Mouse (Mus musculus) gastrocnemius, adult 2 months (tissue): Measurements from ENCODE around the gene Mkrn1. TPM values are rescaled to one million over a fixed set of nuclear protein-coding genes. Genes with fewer than 3 reads are reported as not detected.
A peak's percentile ranks its signal among the peaks of the same experiment; 100 is the strongest.
"Not testable (repeated sequence)": the region's sequence is repeated elsewhere in the genome, so short reads cannot be mapped to it uniquely, and the experiment has no call there.

Source experiments
- DNase-seq: peaks from one replicate; pipeline ENCODE4 v3.0.0; 2022
- H3K27ac ChIP-seq: fragments of 200-600 bp; 2 replicates; pipeline ENCODE4 v1.8.1; 2022; ENCODE audit warnings: mild to moderate bottlenecking
- H3K4me3 ChIP-seq: fragments of 200-600 bp; 2 replicates; pipeline ENCODE4 v1.8.1; 2022; ENCODE audit warnings: mild to moderate bottlenecking, moderate library complexity
- CTCF ChIP-seq: fragments of 200-600 bp; IDR thresholded peaks from 2 replicates; pipeline ENCODE4 v1.8.1; 2022; ENCODE audit warnings: antibody characterized with exemption, mild to moderate bottlenecking, moderate library complexity
- intact Hi-C: fragments of 180-260 bp; cut with DNase I; formaldehyde crosslinking; loops from one replicate; pipeline ENCODE4 v1.15.1; 2025
- total RNA-seq, 2 experiments: library from RNA; stranded (reverse); gene quantifications; 2 replicates each; pipeline ENCODE4 v1.2.3; 2021

The Mkrn1 gene
- total RNA-seq, 2 experiments from 2014 or later = 16.0 to 17.8 TPM

DNA sequence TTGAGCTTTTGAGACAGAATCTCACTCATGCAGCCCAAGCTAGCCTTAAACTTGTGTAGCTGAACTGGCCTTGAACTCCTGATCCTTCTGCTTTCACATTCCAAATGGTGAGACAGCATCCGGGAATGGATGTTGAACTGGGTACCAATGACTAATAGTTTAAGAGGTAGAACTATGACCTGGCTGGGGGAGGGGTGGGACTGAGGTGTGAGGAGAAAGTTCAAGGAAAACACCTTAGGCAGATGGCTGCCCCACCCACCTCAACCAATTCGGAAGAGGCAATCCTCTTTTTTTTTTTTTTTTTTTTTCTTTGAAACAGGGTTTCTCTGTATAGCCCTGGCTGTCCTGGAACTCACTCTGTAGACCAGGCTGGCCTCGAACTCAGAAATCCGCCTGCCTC lies 6.5 kb upstream of the Mkrn1 start:
- no peak for TF ChIP-seq CTCF
- DNase-seq = no peak
- no peak overlapping the region for H3K4me3 ChIP-seq
- intact Hi-C loops = no loop called here
- H3K27ac ChIP-seq = no peak overlapping the region

DNA sequence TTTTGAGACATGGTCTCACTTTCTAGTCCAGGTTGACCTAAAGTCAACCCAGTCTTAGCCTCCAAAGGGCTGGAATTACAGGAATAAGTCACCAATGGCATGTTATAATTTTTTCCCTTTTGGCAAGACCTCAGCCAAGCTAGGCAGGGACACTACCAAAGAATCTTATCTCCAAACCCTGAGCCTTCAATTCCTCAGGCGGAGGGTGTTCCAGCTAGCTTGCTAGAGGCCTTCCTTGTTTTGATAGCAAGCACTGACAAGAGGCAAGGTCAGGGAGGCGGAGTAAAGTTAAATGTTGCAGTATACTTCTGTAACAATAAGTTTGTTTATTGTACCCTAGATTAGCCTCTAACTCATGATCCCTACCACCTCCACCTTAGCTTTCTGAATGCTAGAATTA lies 4.9 kb upstream of the Mkrn1 start:
- no peak overlapping the region for H3K27ac ChIP-seq
- TF ChIP-seq CTCF = no peak
- intact Hi-C loops = no loop called here
- no peak overlapping the region for H3K4me3 ChIP-seq
- DNase-seq = no peak

DNA sequence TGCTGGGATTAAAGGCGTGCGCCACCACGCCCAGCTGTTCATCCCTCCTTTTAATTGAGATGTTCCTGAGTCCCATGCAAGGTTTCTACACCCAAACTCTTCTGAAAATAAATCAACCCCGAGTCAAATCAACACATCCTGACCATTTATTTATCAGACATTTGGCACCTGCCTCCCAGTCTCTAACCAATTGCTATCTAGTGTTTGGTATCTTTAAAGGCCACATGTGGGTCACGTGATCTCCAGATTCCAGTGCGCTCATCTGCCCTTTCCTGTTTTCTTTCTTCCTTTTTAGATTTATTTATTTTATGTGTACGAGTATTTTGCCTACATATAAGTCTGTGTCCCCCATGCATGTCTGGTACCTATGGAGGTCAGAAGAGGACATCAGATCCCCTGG lies 3.4 kb upstream of the Mkrn1 start:
- no peak for DNase-seq
- Histone ChIP-seq H3K27ac (no peak overlapping the region), H3K4me3 (no peak overlapping the region)
- intact Hi-C loops = no loop called here
- TF ChIP-seq CTCF = no peak

DNA sequence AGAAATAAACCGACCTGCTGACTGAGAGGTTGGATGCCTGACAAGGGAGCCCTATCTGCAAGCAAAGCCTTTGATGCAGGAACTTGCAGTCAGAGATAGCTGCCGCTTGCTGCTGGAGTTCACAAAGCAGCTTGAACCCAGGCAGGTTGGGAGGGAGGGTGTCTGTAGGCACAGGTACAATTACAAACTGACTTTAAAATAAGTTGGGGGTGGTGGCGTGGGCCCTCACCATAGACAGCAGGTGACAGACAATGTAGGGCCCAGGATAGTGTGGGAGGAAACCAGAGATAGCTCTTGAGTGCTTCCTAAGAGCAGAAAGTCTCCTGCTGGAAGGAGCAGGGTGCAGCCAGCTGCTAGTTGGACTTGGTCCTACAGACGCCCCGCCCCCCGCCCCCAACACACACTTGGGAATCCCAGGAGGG lies 2.9 kb upstream of the Mkrn1 start:
- intact Hi-C loops = no loop called here

DNA sequence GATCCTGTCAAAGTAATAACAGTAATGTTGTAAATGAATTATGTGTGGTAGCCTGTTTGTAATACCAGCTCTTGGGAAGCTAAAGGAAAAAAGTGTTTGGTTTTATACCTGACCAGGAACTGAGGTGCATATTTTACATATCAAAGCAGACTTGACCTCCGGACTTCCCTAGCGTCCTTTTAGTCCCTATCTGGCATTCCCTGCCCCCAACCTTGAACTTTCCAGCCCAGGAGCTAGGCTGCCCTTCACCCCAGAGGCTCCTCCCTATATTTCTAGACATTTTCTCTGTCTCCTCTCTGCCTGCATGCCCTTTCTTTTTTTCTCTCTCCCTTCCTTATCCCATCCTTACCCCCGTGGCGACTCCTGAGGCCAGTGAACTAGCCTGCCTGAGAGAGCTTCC lies 605 bp upstream of the Mkrn1 start:
- no peak for TF ChIP-seq CTCF
- Histone ChIP-seq H3K27ac (no peak overlapping the region), H3K4me3 (no peak overlapping the region)
- intact Hi-C loops = loop anchor here (1.0 kb wide), 1 partner anchor 13 kb away; no protein-coding TSS in a partner anchor
- DNase-seq = no peak

More for the DNA sequence above, 2.9 kb upstream of the Mkrn1 start:
- no peak for DNase-seq
- no peak overlapping the region for H3K4me3 ChIP-seq
- TF ChIP-seq CTCF = no peak
- no peak overlapping the region for H3K27ac ChIP-seq

DNA sequence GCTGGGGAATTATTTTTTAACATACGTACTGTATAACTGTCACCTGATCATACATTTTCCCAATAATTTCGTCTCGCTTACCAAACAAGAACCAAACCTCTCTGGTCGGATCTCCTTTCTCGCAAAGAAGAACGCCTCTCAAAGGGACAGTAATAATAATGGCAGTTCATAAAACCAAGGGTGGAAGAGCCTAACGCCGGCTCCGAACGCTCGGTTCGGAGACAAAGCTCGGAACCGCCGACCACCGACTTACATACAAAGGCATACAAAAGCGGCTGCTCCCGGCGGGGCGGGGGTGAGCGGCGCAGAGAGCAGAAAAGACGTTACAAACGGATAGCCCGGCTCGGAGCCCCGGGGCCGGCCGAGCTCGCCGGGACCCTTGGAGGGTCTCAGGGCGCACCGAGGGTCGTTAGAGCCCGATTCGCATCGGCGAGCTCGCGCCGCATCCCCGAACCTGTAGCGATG lies 844 bp downstream of the Mkrn1 start:
- intact Hi-C loops = no loop called here
- no peak for DNase-seq
- TF ChIP-seq CTCF = no peak
- Histone ChIP-seq H3K27ac (peak overlapping the region; percentile 84), H3K4me3 (peak overlapping the region; percentile 84)

DNA sequence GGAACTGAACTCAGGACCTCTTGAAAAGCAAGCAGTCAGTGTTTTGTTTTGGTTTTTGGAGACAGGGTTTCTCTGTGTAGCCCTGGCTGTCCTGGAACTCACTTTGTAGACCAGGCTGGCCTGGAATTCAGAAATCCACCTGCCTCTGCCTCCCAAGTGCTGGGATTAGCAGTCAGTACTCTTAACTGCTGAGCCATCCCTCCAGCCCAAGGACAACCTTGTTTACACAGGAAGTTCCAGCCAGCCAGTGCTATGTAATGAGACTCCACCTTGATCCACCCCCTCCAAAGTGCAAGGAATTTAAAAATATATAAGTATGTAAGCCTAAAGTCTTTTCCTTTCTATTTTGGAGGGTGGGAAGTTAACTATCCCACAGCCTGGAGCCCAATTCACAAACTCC lies 3.6 kb downstream of the Mkrn1 start:
- H3K27ac ChIP-seq, DNase-seq, intact Hi-C loops, H3K4me3 ChIP-seq: not testable (repeated sequence)

DNA sequence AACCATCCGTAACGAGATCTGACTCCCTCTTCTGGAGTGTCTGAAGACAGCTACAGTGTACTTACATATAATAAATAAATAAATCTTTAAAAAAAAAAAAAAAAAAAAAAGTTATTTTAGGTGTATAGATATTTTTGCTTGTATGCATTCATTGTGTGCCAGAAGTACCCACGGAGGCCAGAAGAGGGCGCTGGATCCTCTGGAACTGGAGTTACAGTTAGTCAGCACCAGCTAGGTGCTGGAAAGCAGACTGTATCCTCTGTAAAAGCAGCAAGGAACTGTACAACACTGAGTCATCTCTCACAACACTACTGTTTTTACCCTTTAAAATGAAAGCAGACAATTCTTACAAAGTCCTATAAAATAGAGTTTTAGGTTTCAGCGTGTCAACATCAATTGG lies 4.5 kb downstream of the Mkrn1 start:
- Histone ChIP-seq H3K4me3 (no peak overlapping the region), H3K27ac (no peak overlapping the region)
- peak; percentile 58 for TF ChIP-seq CTCF
- intact Hi-C loops = no loop called here
- DNase-seq = peak; percentile 66

DNA sequence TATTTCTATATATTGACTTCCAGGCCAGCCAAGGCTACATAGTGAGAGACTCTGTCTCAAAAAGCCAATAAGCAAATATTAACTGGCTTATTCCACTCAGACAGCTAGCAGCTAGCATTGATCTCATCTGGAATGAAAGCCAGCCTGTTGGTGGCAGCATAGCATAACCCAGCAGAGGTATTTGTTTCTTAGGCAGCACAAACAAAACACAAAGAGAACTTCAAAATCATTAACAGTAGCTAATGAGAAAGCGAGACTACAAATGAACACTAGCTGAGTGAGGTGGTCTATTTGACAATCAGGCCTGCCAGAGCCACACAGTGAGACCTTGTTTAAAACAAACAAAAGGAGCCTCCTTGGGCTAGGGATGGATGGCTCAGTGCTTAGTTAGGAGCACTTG lies 6.2 kb downstream of the Mkrn1 start:
- Histone ChIP-seq H3K27ac (no peak overlapping the region), H3K4me3 (no peak overlapping the region)
- intact Hi-C loops = no loop called here
- TF ChIP-seq CTCF = peak; percentile 15; the same call in 1 of the 2 replicates
- no peak for DNase-seq

DNA sequence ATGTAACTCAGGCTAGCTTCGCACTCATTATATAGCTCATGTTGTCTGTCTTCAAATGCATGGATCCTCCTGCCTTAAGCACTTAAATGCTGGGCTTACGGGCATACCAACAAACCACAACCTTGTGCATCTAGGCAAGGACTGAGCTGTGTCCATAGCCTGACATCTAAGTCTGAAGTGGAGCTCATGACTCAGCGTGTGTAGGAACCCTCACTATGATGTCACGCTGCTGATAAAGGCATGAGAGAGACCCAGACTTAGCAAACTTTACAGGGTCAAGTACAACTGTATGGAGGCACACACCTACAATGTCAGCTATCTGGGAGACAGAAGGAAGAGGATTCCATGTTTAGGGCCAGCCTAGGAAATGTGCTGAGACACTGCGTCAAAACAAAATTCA lies 13.8 kb downstream of the Mkrn1 start:
- no peak for DNase-seq
- intact Hi-C loops = no loop called here

DNA sequence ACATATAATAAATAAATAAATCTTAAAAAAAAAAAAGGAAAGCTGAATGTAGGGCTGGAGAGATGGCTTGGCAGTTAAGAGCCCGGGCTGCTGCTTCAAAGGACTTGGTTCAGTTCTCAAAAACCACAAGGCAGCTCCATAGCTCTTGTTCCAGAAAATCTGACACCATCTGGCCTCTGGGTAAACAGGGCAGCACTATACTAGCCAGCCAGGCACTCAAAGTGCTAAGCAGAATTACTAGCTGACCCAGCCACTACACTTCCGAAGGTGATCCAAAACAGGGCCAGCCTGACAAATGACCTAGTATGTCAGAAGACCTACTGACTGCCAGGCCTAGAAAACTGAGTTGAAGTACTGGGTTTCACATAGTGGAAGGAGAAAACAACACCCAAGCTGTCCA lies 17.1 kb downstream of the Mkrn1 start:
- no peak overlapping the region for H3K4me3 ChIP-seq
- DNase-seq = peak; percentile 64
- intact Hi-C loops = no loop called here
- no peak for TF ChIP-seq CTCF
- H3K27ac ChIP-seq = peak overlapping the region; percentile 71

More for the DNA sequence above, 13.8 kb downstream of the Mkrn1 start:
- Histone ChIP-seq H3K4me3 (no peak overlapping the region), H3K27ac (no peak overlapping the region)
- no peak for TF ChIP-seq CTCF

DNA sequence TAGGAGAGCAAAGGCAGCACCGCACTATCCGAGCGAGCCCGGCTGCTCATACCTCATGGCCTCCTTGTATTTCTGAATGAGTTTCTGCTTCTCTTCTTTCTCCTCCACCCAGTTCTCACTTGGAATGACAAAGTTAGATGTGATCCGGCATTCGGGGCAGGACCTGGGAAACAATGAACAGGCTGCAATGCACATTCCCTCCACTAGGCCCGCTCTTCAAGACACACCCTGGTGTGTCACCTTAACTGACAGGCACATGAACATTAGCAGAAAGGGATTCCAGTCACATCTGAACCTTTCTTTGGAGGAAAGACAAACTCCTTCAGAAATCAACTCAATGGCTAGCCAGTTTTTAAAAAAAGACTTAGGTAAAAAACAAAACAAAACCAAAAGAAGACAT lies 19.9 kb downstream of the Mkrn1 start:
- Histone ChIP-seq H3K4me3 (no peak overlapping the region), H3K27ac (no peak overlapping the region)
- TF ChIP-seq CTCF = peak; percentile 74
- DNase-seq = no peak
- intact Hi-C loops = no loop called here

DNA sequence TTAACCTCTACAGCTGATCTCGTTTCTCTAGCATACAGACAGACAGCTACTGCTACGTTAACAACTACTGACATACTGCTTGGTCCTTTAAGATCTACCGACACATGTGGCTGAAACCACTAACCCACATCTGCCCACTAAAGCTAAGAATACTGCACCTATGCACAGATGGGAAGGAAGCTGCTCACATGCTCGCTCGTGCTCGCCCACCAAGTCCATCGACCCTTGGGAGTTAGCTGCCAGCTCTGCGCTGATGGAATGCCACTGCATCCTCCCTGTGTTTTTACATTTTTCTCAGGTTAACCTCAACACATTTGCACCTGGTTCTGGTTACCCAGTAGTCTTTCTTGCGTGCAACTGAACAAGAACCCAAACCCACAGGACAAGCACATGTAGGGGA lies 21.9 kb downstream of the Mkrn1 start:
- no peak for TF ChIP-seq CTCF
- H3K27ac ChIP-seq = no peak overlapping the region
- DNase-seq = no peak
- intact Hi-C loops = no loop called here
- no peak overlapping the region for H3K4me3 ChIP-seq

DNA sequence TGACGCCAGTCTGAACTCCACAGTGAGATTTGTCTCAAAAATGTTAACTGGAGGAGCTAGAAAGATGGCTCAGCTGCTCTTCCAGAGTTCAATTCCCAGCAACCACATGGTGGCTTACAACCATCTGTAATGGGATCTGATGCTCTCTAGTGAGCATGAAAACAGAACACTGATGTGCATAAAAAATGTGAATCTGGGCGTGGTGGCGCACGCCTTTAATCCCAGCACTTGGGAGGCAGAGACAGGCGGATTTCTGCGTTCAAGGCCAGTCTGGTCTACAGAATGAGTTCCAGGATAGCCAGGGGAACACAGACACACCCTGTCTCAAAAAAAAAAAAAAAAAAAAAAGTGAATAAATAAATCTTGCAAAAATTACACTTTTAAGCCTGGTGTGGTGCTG lies 23.2 kb downstream of the Mkrn1 start:
- no peak for DNase-seq
- intact Hi-C loops = no loop called here
- Histone ChIP-seq H3K27ac (no peak overlapping the region), H3K4me3 (no peak overlapping the region)
- no peak for TF ChIP-seq CTCF

DNA sequence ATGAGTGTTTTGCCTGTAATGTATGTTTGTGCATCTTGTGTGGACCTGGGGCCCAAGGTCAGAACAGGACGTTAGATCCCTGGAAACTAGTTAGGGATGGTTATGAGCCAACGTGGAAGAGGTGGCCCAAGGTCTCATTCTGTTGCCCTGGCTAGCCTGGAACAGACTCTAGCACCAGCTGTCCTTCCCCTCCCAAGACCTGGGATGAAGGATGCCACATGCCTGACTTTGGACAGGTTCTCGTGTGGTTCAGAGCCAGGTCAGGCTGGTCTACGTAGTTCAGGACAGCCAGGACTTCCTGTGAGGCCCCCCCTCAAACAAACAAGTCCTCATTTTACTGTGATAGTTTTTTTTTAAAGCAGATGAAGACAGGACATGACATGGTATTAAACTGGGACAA lies 24.3 kb downstream of the Mkrn1 start:
- no peak overlapping the region for H3K27ac ChIP-seq
- intact Hi-C loops = no loop called here
- no peak for TF ChIP-seq CTCF
- H3K4me3 ChIP-seq = no peak overlapping the region
- DNase-seq = no peak
